Comparison of ENCODE assay signal across 8 mouse cellular contexts in genomic region chr19:41912121-41913080, GRCm38 (mm10). TPM values are rescaled to one million over a fixed set of nuclear protein-coding genes. Genes with fewer than 3 reads are reported as not detected.
DNase-seq lines count a peak whose midpoint lies in the region; ATAC-seq and TF ChIP-seq lines count a peak whose summit lies in the region.

No protein-coding gene starts in this region.

- peaks cover 32% of the 10 kb centered on the region for H3K36me3 ChIP-seq in intestine, embryonic 14.5 days (ENCODE audit: control insufficient read depth, insufficient read depth, low read length)
- H3K36me3 ChIP-seq in limb, embryonic 14.5 days (ENCODE audit: control insufficient read depth, insufficient read depth, low read length): peaks cover 22% of the 10 kb centered on the region
- peaks cover 15% of the 10 kb centered on the region; the same call in 1 of the 2 replicates for H3K36me3 ChIP-seq in midbrain, postnatal 0 days (ENCODE audit: insufficient read depth, low read length)
- peaks cover 1% of the 10 kb centered on the region; the same call in 1 of the 2 replicates for H3K36me3 ChIP-seq in testis, adult 2 months (ENCODE audit: control insufficient read depth, insufficient read depth, low read length)

- no peak for TF ChIP-seq POLR2A in limb, embryonic 14.5 days (IDR thresholded peaks at IDR 0.05; ENCODE audit: borderline replicate concordance, extremely low read depth, insufficient read depth, insufficient read length)
- TF ChIP-seq POLR2A in testis, adult 2 months (IDR thresholded peaks at IDR 0.05; ENCODE audit: control insufficient read depth, low read depth, low read length): no peak; the same call in 1 of the 2 replicates

- peak; percentile 14 to 59 for DNase-seq in urinary bladder, adult 18-20 months (ENCODE audit: low spot score in 2 of 2)
- no peak for DNase-seq in urinary bladder, postnatal 10 days (ENCODE audit: low spot score)
- DNase-seq in cerebellum, adult 9-10 months: peak; percentile 73
- DNase-seq in gastrocnemius, postnatal 10 days: peak; percentile 34
- peak; percentile 75 for DNase-seq in intestine, embryonic 14.5 days (ENCODE audit: low spot score)
- no peak for DNase-seq in limb, embryonic 14.5 days (ENCODE audit: low spot score)
- DNase-seq in midbrain, postnatal 0 days (ENCODE audit: low spot score): peak; percentile 17

- peak overlapping the region; percentile 95 for H3K9ac ChIP-seq in intestine, embryonic 14.5 days (ENCODE audit: low read length)
- peak overlapping the region; percentile 84 for H3K9ac ChIP-seq in limb, embryonic 14.5 days (ENCODE audit: low read depth, low read length, severe bottlenecking)
- H3K9ac ChIP-seq in midbrain, postnatal 0 days (replicated peaks; ENCODE audit: low read length, poor library complexity, severe bottlenecking): peak overlapping the region; percentile 89

- H3K9me3 ChIP-seq in intestine, embryonic 14.5 days (ENCODE audit: control insufficient read depth, low read length): no peaks in the 10 kb centered on the region
- H3K9me3 ChIP-seq in limb, embryonic 14.5 days (ENCODE audit: control insufficient read depth, low read length): no peaks in the 10 kb centered on the region
- no peaks in the 10 kb centered on the region for H3K9me3 ChIP-seq in midbrain, postnatal 0 days (ENCODE audit: low read length)

- H3K27ac ChIP-seq in intestine, embryonic 14.5 days (ENCODE audit: low read depth): peak overlapping the region; percentile 91
- peak overlapping the region; percentile 69 for H3K27ac ChIP-seq in limb, embryonic 14.5 days (replicated peaks; ENCODE audit: low read depth, low read length)
- peak overlapping the region; percentile 72 for H3K27ac ChIP-seq in midbrain, postnatal 0 days (ENCODE audit: low read depth, low read length)
- H3K27ac ChIP-seq in testis, adult 2 months (ENCODE audit: control insufficient read depth, insufficient read depth, low read depth, low read length): peak overlapping the region; percentile 94

- TF ChIP-seq CTCF in midbrain, postnatal 0 days (IDR thresholded peaks at IDR 0.05): no peak
- TF ChIP-seq CTCF in testis, adult 2 months (IDR thresholded peaks at IDR 0.05; ENCODE audit: control insufficient read depth, insufficient read depth, insufficient replicate concordance, low read depth, low read length): no peak

- H3K4me3 ChIP-seq in intestine, embryonic 14.5 days (ENCODE audit: low read depth, low read length): peak overlapping the region; percentile 98
- H3K4me3 ChIP-seq in limb, embryonic 14.5 days (replicated peaks; ENCODE audit: low read length): peak overlapping the region; percentile 91
- H3K4me3 ChIP-seq in midbrain, postnatal 0 days (ENCODE audit: low read depth, low read length): peak overlapping the region; percentile 88
- peak overlapping the region; percentile 98 for H3K4me3 ChIP-seq in testis, adult 2 months (ENCODE audit: control insufficient read depth, low read depth, low read length)

- peak; percentile 67 for ATAC-seq in intestine, embryonic 14.5 days (replicated peaks; ENCODE audit: low FRiP score, low TSS enrichment, low read depth)
- ATAC-seq in limb, embryonic 14.5 days (ENCODE audit: low FRiP score, low read depth): peak; percentile 55
- ATAC-seq in midbrain, postnatal 0 days (ENCODE audit: low FRiP score): peak; percentile 65

- H3K4me1 ChIP-seq in intestine, embryonic 14.5 days (replicated peaks; ENCODE audit: control insufficient read depth, insufficient read depth, low read length): peaks cover 20% of the 10 kb centered on the region
- H3K4me1 ChIP-seq in limb, embryonic 14.5 days (ENCODE audit: control insufficient read depth, insufficient read depth, low read length): peaks cover 20% of the 10 kb centered on the region
- H3K4me1 ChIP-seq in midbrain, postnatal 0 days (ENCODE audit: insufficient read depth, low read length): peaks cover 16% of the 10 kb centered on the region; the same call in 1 of the 2 replicates
- peaks cover 12% of the 10 kb centered on the region for H3K4me1 ChIP-seq in testis, adult 2 months (ENCODE audit: control insufficient read depth, insufficient read depth, low read length)

- no peaks in the 10 kb centered on the region for H3K27me3 ChIP-seq in intestine, embryonic 14.5 days (replicated peaks; ENCODE audit: control insufficient read depth, insufficient read depth, low read length)
- H3K27me3 ChIP-seq in limb, embryonic 14.5 days (ENCODE audit: control insufficient read depth, insufficient read depth, low read length): no peaks in the 10 kb centered on the region
- no peaks in the 10 kb centered on the region for H3K27me3 ChIP-seq in midbrain, postnatal 0 days (ENCODE audit: insufficient read depth, low read length)
- no peaks in the 10 kb centered on the region for H3K27me3 ChIP-seq in testis, adult 2 months (ENCODE audit: control insufficient read depth, insufficient read depth, low read length)

- WGBS in intestine, embryonic 14.5 days: under 1% methylated on average over 46 of the region's 53 CpGs
- 2% methylated on average over 40 of the region's 53 CpGs for WGBS in limb, embryonic 14.5 days
- under 1% methylated on average over 50 of the region's 53 CpGs for WGBS in midbrain, postnatal 0 days

- H3K4me2 ChIP-seq in intestine, embryonic 14.5 days (ENCODE audit: low read length): peak overlapping the region; percentile 60
- peak overlapping the region; percentile 66 for H3K4me2 ChIP-seq in limb, embryonic 14.5 days (replicated peaks; ENCODE audit: low read depth, low read length, severe bottlenecking)
- peak overlapping the region; percentile 96 for H3K4me2 ChIP-seq in midbrain, postnatal 0 days (ENCODE audit: low read depth, low read length, poor library complexity, severe bottlenecking)

RNA-seq across cellular contexts. Expression of gene Pgam1, which starts 0.7 kb away (rescaled TPM):
- total RNA-seq in gastrocnemius, postnatal 10 days (2021): 10 to 100 TPM; 31.3 to 34.2 TPM
- polyA plus RNA-seq in intestine, embryonic 14.5 days (2014; fragmentation: Nextera tagmentation; extraction: Ambion mirVana): 819 and 835 TPM in 2 replicates
- polyA plus RNA-seq in limb, embryonic 14.5 days (2012; rRNA removed): 465 and 490 TPM in 2 replicates
- 543 and 562 TPM in 2 replicates for polyA plus RNA-seq in limb, embryonic 14.5 days (2014; fragmentation: Nextera tagmentation; extraction: Ambion mirVana)
- total RNA-seq in midbrain, postnatal 0 days (2014; rRNA removed): 473 and 479 TPM in 2 replicates
- 536 and 596 TPM in 2 replicates for polyA plus RNA-seq in midbrain, postnatal 0 days (2015; fragmentation: Nextera tagmentation; extraction: Ambion mirVana)
- polyA plus RNA-seq in testis, adult 2 months (2012; rRNA removed): 58.2 and 64.2 TPM in 2 replicates

RNA-seq across cellular contexts. Expression of gene Rrp12, which starts 16.4 kb away (rescaled TPM):
- total RNA-seq in gastrocnemius, postnatal 10 days (2021): 10 to 100 TPM; 27.6 to 28.4 TPM
- 16.2 and 16.3 TPM in 2 replicates for polyA plus RNA-seq in intestine, embryonic 14.5 days (2014; fragmentation: Nextera tagmentation; extraction: Ambion mirVana)
- polyA plus RNA-seq in limb, embryonic 14.5 days (2012; rRNA removed): 13.9 and 15.0 TPM in 2 replicates
- polyA plus RNA-seq in limb, embryonic 14.5 days (2014; fragmentation: Nextera tagmentation; extraction: Ambion mirVana): 13.2 TPM in 2 replicates
- 20.6 and 21.2 TPM in 2 replicates for total RNA-seq in midbrain, postnatal 0 days (2014; rRNA removed)
- 13.9 and 14.1 TPM in 2 replicates for polyA plus RNA-seq in midbrain, postnatal 0 days (2015; fragmentation: Nextera tagmentation; extraction: Ambion mirVana)
- 29.5 and 32.3 TPM in 2 replicates for polyA plus RNA-seq in testis, adult 2 months (2012; rRNA removed)

RNA-seq across cellular contexts. Expression of gene Exosc1, which starts 20.8 kb away (rescaled TPM):
- 10 to 100 TPM; 18.2 to 20.1 TPM for total RNA-seq in gastrocnemius, postnatal 10 days (2021)
- 84.7 and 88.0 TPM in 2 replicates for polyA plus RNA-seq in intestine, embryonic 14.5 days (2014; fragmentation: Nextera tagmentation; extraction: Ambion mirVana)
- polyA plus RNA-seq in limb, embryonic 14.5 days (2012; rRNA removed): 35.9 and 40.1 TPM in 2 replicates
- 74.9 and 76.1 TPM in 2 replicates for polyA plus RNA-seq in limb, embryonic 14.5 days (2014; fragmentation: Nextera tagmentation; extraction: Ambion mirVana)
- 18.0 and 28.8 TPM in 2 replicates for total RNA-seq in midbrain, postnatal 0 days (2014; rRNA removed)
- polyA plus RNA-seq in midbrain, postnatal 0 days (2015; fragmentation: Nextera tagmentation; extraction: Ambion mirVana): 61.2 and 62.3 TPM in 2 replicates
- 27.5 and 28.5 TPM in 2 replicates for polyA plus RNA-seq in testis, adult 2 months (2012; rRNA removed)

RNA-seq across cellular contexts. Expression of gene Zdhhc16, which starts 20.9 kb away (rescaled TPM):
- total RNA-seq in gastrocnemius, postnatal 10 days (2021): 10 to 100 TPM; 22.7 to 31.3 TPM
- polyA plus RNA-seq in intestine, embryonic 14.5 days (2014; fragmentation: Nextera tagmentation; extraction: Ambion mirVana): 69.2 and 76.6 TPM in 2 replicates
- 114 and 146 TPM in 2 replicates for polyA plus RNA-seq in limb, embryonic 14.5 days (2012; rRNA removed)
- 76.1 and 79.2 TPM in 2 replicates for polyA plus RNA-seq in limb, embryonic 14.5 days (2014; fragmentation: Nextera tagmentation; extraction: Ambion mirVana)
- 49.2 and 61.9 TPM in 2 replicates for total RNA-seq in midbrain, postnatal 0 days (2014; rRNA removed)
- polyA plus RNA-seq in midbrain, postnatal 0 days (2015; fragmentation: Nextera tagmentation; extraction: Ambion mirVana): 86.7 and 91.0 TPM in 2 replicates
- polyA plus RNA-seq in testis, adult 2 months (2012; rRNA removed): 34.8 and 44.9 TPM in 2 replicates

Comparison
In these comparisons a context has a peak if more than half of its experiments do, and no peak if none do; other contexts are left out.
1. DNase-seq: peak in urinary bladder, adult 18-20 months (2 of 2), cerebellum, adult 9-10 months (single experiment), gastrocnemius, postnatal 10 days (single experiment), intestine, embryonic 14.5 days (single experiment) and midbrain, postnatal 0 days (single experiment); none in urinary bladder, postnatal 10 days (single experiment) and limb, embryonic 14.5 days (single experiment).
2. Peak in every context shown above with its lines, with median percentiles within 50 percentile points of each other: ATAC-seq, H3K27ac ChIP-seq, H3K4me2 ChIP-seq, H3K4me3 ChIP-seq and H3K9ac ChIP-seq.